Mouse (Mus musculus): ENCODE results near the gene Bcl2l13.

DNA sequence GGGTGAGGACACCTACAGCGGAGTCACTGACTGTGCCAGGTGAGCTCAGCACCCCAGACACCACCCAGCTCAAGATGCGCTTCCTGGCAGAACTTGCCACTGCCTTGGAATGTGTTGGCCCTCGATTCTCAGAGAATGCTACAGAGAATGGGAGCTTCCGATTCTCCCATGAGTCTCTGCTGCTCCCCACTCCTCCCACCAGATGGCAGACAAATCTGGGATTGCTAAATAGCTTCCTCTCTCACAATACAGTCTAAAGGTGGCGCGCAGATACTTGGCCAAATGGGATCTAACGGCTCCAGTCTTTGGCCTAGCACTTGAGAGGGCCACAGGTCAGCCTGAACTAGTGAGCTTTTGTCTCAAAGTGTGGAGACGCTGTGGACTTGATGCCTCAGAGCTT is 43.1 kb upstream of the Bcl2l13 start:
- TF ChIP-seq CTCF (IDR thresholded peaks at IDR 0.05; ENCODE audit: extremely low read depth, insufficient read depth, low read length), result peak; percentile 32; the same call in 1 of the 2 replicates
- TF ChIP-seq POLR2A (IDR thresholded peaks at IDR 0.05; ENCODE audit: extremely low read depth, insufficient read depth, low read length), result no peak

Data from cortical plate, adult 2 months (tissue).